ENCODE assay signal across 10 mouse cellular contexts in the genomic region with DNA sequence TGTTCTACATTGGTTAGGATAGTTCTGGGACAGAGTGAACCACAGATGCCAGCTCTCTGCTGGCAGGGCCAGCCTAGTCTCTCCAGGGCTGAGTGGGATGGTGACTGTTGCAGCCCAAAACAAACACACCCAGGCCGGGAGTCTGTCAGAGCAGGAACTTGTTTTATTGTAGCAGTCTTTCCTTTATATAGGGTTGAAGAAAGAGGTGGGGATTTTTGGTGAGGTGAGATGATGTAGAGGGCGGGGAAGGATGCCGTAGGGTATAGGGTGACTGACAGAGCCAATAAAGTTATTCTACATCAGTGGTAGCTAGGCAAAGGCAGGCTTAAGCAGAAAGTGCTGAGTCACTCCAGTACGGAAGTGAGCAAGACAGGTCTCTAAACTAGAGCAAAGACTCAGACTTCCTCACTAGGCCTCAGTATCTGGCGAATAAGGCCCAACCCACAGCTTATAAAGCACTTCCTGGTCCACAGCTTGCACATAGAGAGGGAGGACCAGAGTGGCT.
DNase-seq lines count a peak whose midpoint lies in the region; ATAC-seq lines count a peak whose summit lies in the region.
"Had no signal": no experiment of that assay in that cellular context is flagged by ENCODE, and none has a peak within 500 bp of the region (broad histone marks: within the 10 kb centered on the region; RNA-seq: fewer than 3 reads in every experiment).

No protein-coding gene starts in this region.

- peak; percentile 46; the same call in 1 of the 2 replicates for ATAC-seq in kidney, embryonic 15.5 days (replicated peaks; ENCODE audit: low FRiP score)
- ATAC-seq in heart, embryonic 16.5 days (replicated peaks; ENCODE audit: extremely low read depth, insufficient read depth, low FRiP score), result peak; percentile 20; the same call in 1 of the 2 replicates
- ATAC-seq in lung, embryonic 16.5 days (ENCODE audit: low read depth), result peak; percentile 27
- no peak for ATAC-seq in midbrain, embryonic 16.5 days

- H3K4me2 ChIP-seq in kidney, embryonic 15.5 days, result no peak overlapping the region
- no peak overlapping the region for H3K4me2 ChIP-seq in heart, embryonic 16.5 days (ENCODE audit: low read depth, low read length)
- H3K4me2 ChIP-seq in lung, embryonic 16.5 days (ENCODE audit: low read depth, low read length), result no peak overlapping the region
- H3K4me2 ChIP-seq in midbrain, embryonic 16.5 days (ENCODE audit: low read length), result no peak overlapping the region
- H3K4me2 ChIP-seq: embryonic facial prominence, embryonic 12.5 days; midbrain, embryonic 12.5 days had no signal

- no peaks in the 10 kb centered on the region for H3K27me3 ChIP-seq in kidney, embryonic 15.5 days
- H3K27me3 ChIP-seq in heart, embryonic 16.5 days (ENCODE audit: control insufficient read depth, insufficient read depth, low read length), result no peaks in the 10 kb centered on the region
- H3K27me3 ChIP-seq in lung, embryonic 16.5 days (ENCODE audit: control insufficient read depth, insufficient read depth, low read depth, low read length), result no peaks in the 10 kb centered on the region
- H3K27me3 ChIP-seq in midbrain, embryonic 16.5 days (ENCODE audit: control insufficient read depth, insufficient read depth, low read depth, low read length), result no peaks in the 10 kb centered on the region
- H3K27me3 ChIP-seq: embryonic facial prominence, embryonic 12.5 days; midbrain, embryonic 12.5 days had no signal

- no peak for DNase-seq in kidney, adult 8-10 months
- peak; percentile 97 for DNase-seq in MEL-GATA-1-ER (ENCODE audit: extremely low read depth, low read depth)
- no peak for DNase-seq in testis, postnatal 14 days (ENCODE audit: low spot score)
- DNase-seq in cerebellum, postnatal 10 days, result no peak

- 0 out of 2 replicates have a peak overlapping the region, but pooled peaks have one; percentile 24 for H3K27ac ChIP-seq in kidney, embryonic 15.5 days
- peak overlapping the region; percentile 42; the same call in 1 of the 2 replicates for H3K27ac ChIP-seq in heart, embryonic 16.5 days (ENCODE audit: low read length)
- H3K27ac ChIP-seq in lung, embryonic 16.5 days (ENCODE audit: low read length), result no peak overlapping the region
- H3K27ac ChIP-seq in midbrain, embryonic 16.5 days (ENCODE audit: low read length), result no peak overlapping the region
- H3K27ac ChIP-seq: embryonic facial prominence, embryonic 12.5 days; midbrain, embryonic 12.5 days had no signal

- peaks cover 41% of the 10 kb centered on the region for H3K36me3 ChIP-seq in kidney, embryonic 15.5 days
- peaks cover 9% of the 10 kb centered on the region for H3K36me3 ChIP-seq in heart, embryonic 16.5 days (ENCODE audit: control insufficient read depth, insufficient read depth)
- peaks cover 11% of the 10 kb centered on the region for H3K36me3 ChIP-seq in lung, embryonic 16.5 days (ENCODE audit: control insufficient read depth, insufficient read depth, low read length)
- peaks cover 12% of the 10 kb centered on the region for H3K36me3 ChIP-seq in midbrain, embryonic 16.5 days (ENCODE audit: control insufficient read depth, insufficient read depth, low read length)

- H3K4me1 ChIP-seq in kidney, embryonic 15.5 days, result no peaks in the 10 kb centered on the region
- peaks cover 9% of the 10 kb centered on the region for H3K4me1 ChIP-seq in heart, embryonic 16.5 days (ENCODE audit: control insufficient read depth, insufficient read depth, low read length)
- peaks cover 3% of the 10 kb centered on the region; the same call in 1 of the 2 replicates for H3K4me1 ChIP-seq in lung, embryonic 16.5 days (replicated peaks; ENCODE audit: control insufficient read depth, insufficient read depth, low read length)
- no peaks in the 10 kb centered on the region for H3K4me1 ChIP-seq in midbrain, embryonic 16.5 days (ENCODE audit: control insufficient read depth, insufficient read depth, low read length)
- H3K4me1 ChIP-seq: midbrain, embryonic 12.5 days had no signal

- no peak overlapping the region for H3K9ac ChIP-seq in kidney, embryonic 15.5 days
- H3K9ac ChIP-seq in heart, embryonic 16.5 days (ENCODE audit: low read length), result no peak overlapping the region
- H3K9ac ChIP-seq in lung, embryonic 16.5 days (ENCODE audit: low read length), result no peak overlapping the region
- no peak overlapping the region for H3K9ac ChIP-seq in midbrain, embryonic 16.5 days (ENCODE audit: low read depth, low read length)
- H3K9ac ChIP-seq: embryonic facial prominence, embryonic 12.5 days; midbrain, embryonic 12.5 days had no signal

- WGBS in kidney, embryonic 15.5 days, result 80% methylated on average over 5 of the region's 5 CpGs
- WGBS in heart, embryonic 16.5 days, result 75% methylated on average over 5 of the region's 5 CpGs
- WGBS in lung, embryonic 16.5 days, result 75% methylated on average over 5 of the region's 5 CpGs
- WGBS in midbrain, embryonic 16.5 days, result 93% methylated on average over 5 of the region's 5 CpGs

- no peaks in the 10 kb centered on the region for H3K9me3 ChIP-seq in kidney, embryonic 15.5 days (replicated peaks)
- H3K9me3 ChIP-seq in heart, embryonic 16.5 days (replicated peaks; ENCODE audit: control insufficient read depth, low read length), result no peaks in the 10 kb centered on the region; the same call in 1 of the 2 replicates
- H3K9me3 ChIP-seq in lung, embryonic 16.5 days (ENCODE audit: control insufficient read depth, low read length), result peaks cover 3% of the 10 kb centered on the region; the same call in 1 of the 2 replicates
- H3K9me3 ChIP-seq in midbrain, embryonic 16.5 days (replicated peaks; ENCODE audit: control insufficient read depth, low read length, poor library complexity, severe bottlenecking), result no peaks in the 10 kb centered on the region; the same call in 1 of the 2 replicates
- H3K9me3 ChIP-seq: midbrain, embryonic 12.5 days had no signal

- no peak overlapping the region for H3K4me3 ChIP-seq in kidney, embryonic 15.5 days (replicated peaks)
- H3K4me3 ChIP-seq in heart, embryonic 16.5 days (ENCODE audit: low read length), result no peak overlapping the region
- no peak overlapping the region for H3K4me3 ChIP-seq in lung, embryonic 16.5 days (ENCODE audit: low read length)
- no peak overlapping the region for H3K4me3 ChIP-seq in midbrain, embryonic 16.5 days (ENCODE audit: low read depth, low read length)
- H3K4me3 ChIP-seq: embryonic facial prominence, embryonic 12.5 days; midbrain, embryonic 12.5 days had no signal

Comparison
In these comparisons a context has a peak if more than half of its experiments do, and no peak if none do; other contexts are left out.
1. H3K27ac ChIP-seq: peak in kidney, embryonic 15.5 days (single experiment) and heart, embryonic 16.5 days (single experiment); none in lung, embryonic 16.5 days (single experiment) and midbrain, embryonic 16.5 days (single experiment).